Mouse (Mus musculus) ovary, adult 18-20 months (tissue): ENCODE measurements around the gene Per3.
"Not testable (repeated sequence)": the region's sequence is repeated elsewhere in the genome, so short reads cannot be mapped to it uniquely, and the experiment has no call there.

ENCODE experiments used
- DNase-seq: peaks from one replicate; pipeline ENCODE4 v3.0.0; 2022; ENCODE audit warnings: low spot score, mixed read lengths

Gene Per3

GRCm38 (mm10) chr4:151027001-151027400 is 17.5 kb downstream of the Per3 start:
- no peak for DNase-seq

GRCm38 (mm10) chr4:151024152-151024551 is 20.3 kb downstream of the Per3 start:
- no peak for DNase-seq

- DNase-seq: not testable (repeated sequence)
These were observed 27.1 kb downstream of the Per3 start for GRCm38 (mm10) chr4:151017356-151017755.

GRCm38 (mm10) chr4:151015946-151016345 is 28.5 kb downstream of the Per3 start:
- DNase-seq: no peak

GRCm38 (mm10) chr4:151010316-151010715 is 34.1 kb downstream of the Per3 start:
- no peak for DNase-seq

- DNase-seq: no peak
These were observed 37.5 kb downstream of the Per3 start for GRCm38 (mm10) chr4:151006945-151007344.

GRCm38 (mm10) chr4:151005656-151006318 is 38.7 kb downstream of the Per3 start:
- DNase-seq: no peak

GRCm38 (mm10) chr4:151001397-151001796 is 43.1 kb downstream of the Per3 start:
- no peak for DNase-seq

- DNase-seq: no peak
These were observed 45.8 kb downstream of the Per3 start for GRCm38 (mm10) chr4:150998626-150999025.

GRCm38 (mm10) chr4:150996797-150997196 is 47.7 kb downstream of the Per3 start, which contains the start of gene Uts2:
Uts2 (plus strand) TSS chr4:150997097.
- DNase-seq: no peak

GRCm38 (mm10) chr4:150990148-150990547 is 54.3 kb downstream of the Per3 start:
- no peak for DNase-seq

GRCm38 (mm10) chr4:150980153-150980552 is 64.3 kb downstream of the Per3 start:
- no peak for DNase-seq

GRCm38 (mm10) chr4:150979455-150979854 is 65.0 kb downstream of the Per3 start:
- no peak for DNase-seq

- DNase-seq: no peak
These were observed 66.1 kb downstream of the Per3 start for GRCm38 (mm10) chr4:150978156-150978910.

GRCm38 (mm10) chr4:150975145-150975544 is 69.3 kb downstream of the Per3 start:
- DNase-seq: no peak

- DNase-seq: no peak
These were observed 71.2 kb downstream of the Per3 start for GRCm38 (mm10) chr4:150973264-150973663.

GRCm38 (mm10) chr4:150968956-150969355 is 75.5 kb downstream of the Per3 start:
- DNase-seq: no peak

GRCm38 (mm10) chr4:150966556-150966955 is 77.9 kb downstream of the Per3 start:
- DNase-seq: no peak

- DNase-seq: no peak
These were observed 78.9 kb downstream of the Per3 start for GRCm38 (mm10) chr4:150965555-150965951.

- peak; percentile 41 for DNase-seq
These were observed 79.6 kb downstream of the Per3 start for GRCm38 (mm10) chr4:150964635-150965554.

GRCm38 (mm10) chr4:150963711-150964110 is 80.8 kb downstream of the Per3 start:
- DNase-seq: no peak

- DNase-seq: peak; percentile 32
These were observed 82.2 kb downstream of the Per3 start for GRCm38 (mm10) chr4:150962231-150962630.
